Mouse (Mus musculus): ENCODE results near the gene Rnf222. TPM values are rescaled to one million over a fixed set of nuclear protein-coding genes. Genes with fewer than 3 reads are reported as not detected.
"Not testable (repeated sequence)": the region's sequence is repeated elsewhere in the genome, so short reads cannot be mapped to it uniquely, and the experiment has no call there.

Rnf222 gene
- total RNA-seq, 2 experiments from 2014 or later = not detected

DNA sequence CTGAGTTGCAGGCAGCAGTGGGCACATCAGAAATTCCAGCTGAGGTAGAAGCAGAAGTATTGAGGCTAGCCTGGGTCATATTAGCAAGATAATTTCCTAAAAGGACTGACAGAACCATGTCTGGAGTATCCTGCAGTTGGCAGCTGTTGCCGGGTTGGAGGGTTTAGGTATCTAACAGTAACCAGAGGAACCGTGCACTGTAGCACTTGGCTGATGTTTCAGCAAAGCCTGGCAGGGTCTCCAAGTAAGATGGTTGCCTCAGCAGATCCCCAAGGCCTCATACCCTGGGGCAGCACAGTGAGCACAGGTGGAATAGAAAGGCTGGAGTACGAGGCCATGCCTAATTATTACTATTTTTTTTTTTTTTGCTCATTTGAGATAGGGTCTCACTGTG, 16.8 kb downstream of the Rnf222 start:
- ATAC-seq (replicated peaks; ENCODE audit: low FRiP score, low TSS enrichment, poor library complexity, severe bottlenecking) = no peak

DNA sequence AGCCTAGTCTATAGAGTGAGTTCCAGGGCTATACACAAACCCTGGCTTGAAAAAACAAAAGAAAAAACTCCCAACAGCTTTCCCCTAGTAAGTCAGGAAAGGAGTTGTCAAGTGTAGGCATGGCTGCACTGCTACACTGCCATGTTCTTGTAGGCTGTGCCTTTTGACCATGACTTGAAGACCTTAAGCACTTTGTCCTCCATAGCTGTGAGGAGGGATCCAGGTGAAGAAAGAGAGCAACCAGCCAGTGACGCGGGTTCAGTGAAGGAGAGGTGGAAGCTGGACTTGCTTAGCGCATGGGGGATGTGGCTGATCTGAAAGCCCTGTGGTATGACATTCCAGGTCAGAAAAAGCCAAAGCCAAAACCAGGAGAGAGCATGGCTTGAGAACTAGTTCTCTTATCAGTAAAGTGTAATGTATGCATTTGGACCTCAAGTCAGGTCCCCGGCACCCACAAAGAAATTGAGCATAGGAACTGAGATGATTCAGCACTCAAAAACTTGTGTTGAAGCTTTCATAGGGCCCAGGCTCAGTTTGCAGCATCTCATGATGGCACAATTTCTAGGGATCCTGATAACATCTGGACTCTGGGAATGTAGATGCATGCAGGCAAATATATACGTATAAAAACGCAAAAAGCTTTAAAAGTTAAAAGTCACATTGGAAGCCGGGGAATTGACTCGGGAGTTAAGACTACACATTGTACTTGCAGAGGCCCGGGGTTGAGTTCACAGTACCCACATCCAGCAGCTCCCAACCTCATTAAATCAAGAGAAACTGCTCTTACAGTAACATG, 17.5 kb downstream of the Rnf222 start:
- no peak for ATAC-seq (replicated peaks; ENCODE audit: low FRiP score, low TSS enrichment, poor library complexity, severe bottlenecking)

DNA sequence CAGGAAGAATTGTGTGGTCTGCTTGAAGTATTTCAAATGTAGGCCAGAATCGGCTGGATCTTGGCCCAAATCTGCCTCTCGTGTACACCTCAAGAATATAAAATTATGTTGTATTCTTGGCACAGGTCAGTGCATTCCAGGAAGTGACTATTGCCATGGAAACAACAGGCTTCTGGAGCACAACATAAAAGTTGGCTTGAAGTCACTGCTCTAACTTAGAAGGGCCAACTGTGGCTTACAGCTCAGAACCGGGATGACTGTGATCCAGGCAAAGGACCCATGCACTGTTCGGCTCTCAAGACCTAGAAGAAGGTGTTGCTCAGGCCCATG, 18.1 kb downstream of the Rnf222 start:
- ATAC-seq (replicated peaks; ENCODE audit: low FRiP score, low TSS enrichment, poor library complexity, severe bottlenecking) = no peak

DNA sequence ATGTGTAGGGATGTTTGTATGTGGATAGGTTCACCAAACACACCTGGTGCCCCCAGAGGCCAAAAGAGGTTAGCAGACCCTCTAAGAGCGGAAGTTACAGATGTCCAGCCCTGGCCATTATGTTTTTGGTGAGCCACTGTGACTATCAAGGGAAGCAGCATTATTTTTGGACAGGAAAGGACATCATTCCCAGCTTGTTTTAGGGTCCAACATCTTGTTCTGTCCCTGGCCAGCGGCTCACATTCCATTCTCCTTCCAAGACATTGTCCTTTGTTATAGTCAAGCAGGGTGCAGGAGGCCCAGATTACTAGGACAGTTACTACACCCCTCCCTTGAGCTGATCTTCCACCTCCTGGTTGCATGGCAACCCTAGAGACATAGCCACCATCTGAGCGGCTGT, 18.9 kb downstream of the Rnf222 start:
- no peak for ATAC-seq (replicated peaks; ENCODE audit: low FRiP score, low TSS enrichment, poor library complexity, severe bottlenecking)

DNA sequence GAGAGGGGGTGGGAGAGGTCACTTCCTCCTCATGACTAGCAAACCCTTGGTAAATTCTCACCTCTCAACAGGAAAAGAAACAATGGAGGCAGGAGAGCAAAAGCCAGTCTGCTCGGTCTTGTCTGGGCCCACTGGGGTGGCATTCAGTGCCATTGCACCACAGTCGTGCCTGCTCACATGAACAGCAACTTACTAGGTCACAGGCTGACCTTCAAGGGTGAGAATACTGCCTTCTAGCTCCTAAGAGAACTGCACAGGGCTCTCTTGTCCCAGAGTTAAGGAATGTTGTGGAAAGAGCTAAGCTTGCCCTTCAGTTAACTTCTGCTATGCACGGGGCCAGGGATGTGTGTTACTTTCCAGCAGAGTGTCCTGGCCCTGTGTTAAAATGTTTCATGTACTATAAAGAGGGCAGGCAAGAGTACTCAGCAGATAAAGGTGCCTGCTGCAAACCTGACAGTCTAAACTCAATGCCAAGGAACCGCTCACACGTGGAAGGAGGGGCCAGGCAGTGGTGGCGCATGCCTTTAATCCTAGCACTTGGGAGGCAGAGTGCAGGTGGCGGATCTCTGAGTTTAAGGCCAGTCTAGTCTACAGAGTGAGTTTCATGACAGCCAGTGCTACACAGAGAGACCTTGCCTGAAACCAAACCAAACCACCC, 20.6 kb downstream of the Rnf222 start:
- ATAC-seq (replicated peaks; ENCODE audit: low FRiP score, low TSS enrichment, poor library complexity, severe bottlenecking) = no peak

DNA sequence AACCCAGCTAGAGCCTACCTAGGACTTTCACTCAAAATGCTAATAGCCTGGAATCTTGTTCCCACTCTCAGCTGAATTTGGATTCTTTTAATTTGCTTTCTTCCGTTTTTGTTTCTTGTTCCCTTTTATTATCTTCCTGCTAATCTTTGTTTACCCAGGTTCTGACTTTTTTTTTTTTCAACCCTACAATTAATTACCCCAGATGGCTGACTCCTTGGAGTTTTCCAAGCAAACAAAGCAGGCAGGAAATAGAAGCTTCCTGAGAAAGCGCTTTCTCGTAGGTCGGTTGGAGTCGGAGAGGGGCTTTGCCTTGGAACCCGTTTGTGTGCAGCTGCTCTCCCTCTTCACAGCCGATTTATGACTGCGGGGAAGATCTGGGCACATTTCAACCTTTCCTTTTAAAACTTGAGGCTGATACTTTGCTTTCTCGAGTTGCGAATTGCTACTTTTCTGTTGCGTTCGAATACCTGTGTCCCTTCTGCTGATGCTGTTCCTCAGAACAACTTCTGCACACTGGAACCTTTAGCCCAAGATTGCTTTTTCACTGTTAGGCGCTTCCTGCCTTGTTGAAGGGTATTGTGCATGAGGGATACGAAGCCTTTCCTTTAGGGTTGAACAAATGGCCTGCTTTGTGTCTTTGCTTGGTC, 23.3 kb downstream of the Rnf222 start:
- no peak for ATAC-seq (replicated peaks; ENCODE audit: low FRiP score, low TSS enrichment, poor library complexity, severe bottlenecking)

DNA sequence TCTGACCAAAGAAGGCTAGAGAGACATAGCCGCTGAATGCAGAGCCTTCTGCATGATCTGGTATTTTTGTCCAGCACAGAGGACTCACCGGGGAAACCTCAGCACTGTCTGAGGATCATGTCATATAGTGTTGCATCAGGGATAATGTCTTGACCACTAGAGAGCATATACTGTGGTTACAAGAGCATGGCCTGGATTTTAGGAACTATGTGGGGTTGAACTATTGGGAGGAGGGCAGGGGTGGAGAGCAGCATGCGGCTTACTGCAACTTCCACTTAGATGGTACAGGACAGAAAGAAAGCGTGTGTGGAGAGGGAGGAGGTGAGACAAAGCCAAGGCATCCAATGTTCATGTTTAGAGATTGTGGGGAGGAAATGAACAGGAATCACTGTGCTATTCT, 26.2 kb downstream of the Rnf222 start:
- no peak for ATAC-seq (replicated peaks; ENCODE audit: low FRiP score, low TSS enrichment, poor library complexity, severe bottlenecking)

DNA sequence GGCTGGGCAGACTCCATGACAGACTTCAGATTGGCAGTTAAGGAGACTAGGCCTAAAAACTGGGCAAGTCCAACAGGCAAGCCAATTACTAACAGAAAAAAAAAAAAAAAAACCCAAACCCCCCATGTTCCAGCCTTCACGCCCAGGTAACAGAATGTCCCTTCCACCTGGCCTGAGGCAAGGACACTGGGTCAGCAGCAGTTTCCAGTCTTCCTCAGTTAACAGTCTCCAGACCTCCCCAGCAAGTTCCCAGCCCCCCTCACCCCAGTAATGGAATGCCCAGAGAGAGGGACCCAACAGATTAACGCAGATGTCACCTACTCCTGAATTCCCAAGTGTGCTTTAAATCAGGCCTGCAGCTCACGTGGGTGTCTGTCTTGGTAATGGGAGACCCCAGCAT, 34.8 kb downstream of the Rnf222 start:
- no peak for ATAC-seq (replicated peaks; ENCODE audit: low FRiP score, low TSS enrichment, poor library complexity, severe bottlenecking)

DNA sequence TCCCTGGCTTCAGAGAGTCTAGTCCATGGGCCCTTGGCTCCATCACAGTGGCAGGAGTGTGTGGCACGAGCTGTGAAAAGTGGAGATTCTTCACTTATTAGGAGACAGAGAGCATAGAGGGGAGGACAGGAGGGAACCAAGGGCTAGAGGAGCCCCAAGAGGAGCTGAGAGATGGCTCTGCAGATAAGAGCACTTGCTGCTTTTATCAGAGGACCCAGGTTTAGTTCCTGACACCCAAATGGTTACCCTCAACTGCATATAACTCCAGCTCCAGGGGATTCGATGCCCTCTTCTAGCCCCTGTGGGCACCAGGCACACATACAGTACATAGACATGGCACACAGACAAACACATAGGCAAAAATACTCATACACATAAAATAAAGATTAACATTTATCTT, 36.4 kb downstream of the Rnf222 start:
- no peak for ATAC-seq (replicated peaks; ENCODE audit: low FRiP score, low TSS enrichment, poor library complexity, severe bottlenecking)

DNA sequence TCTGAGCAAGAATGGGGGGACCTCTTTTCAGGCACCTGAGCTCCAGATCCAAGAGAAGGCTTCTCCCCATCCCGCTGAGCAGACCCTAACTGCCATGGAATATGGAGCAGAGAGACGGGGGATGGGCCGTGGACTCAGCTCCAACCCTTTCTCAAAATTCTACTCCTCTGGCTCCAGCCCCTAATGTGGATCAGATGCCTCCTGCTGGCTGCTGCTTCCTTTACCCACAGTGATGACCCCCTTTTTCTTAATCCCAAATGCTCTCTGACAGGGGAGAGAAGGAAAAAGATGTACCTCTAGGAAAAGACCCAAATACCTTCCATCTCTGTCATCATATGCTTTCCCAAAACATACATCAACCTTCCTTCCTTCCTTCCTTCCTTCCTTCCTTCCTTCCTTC, 38.6 kb downstream of the Rnf222 start, which contains the start of gene Odf4:
TSS of gene Odf4 (minus strand) at position 101 of the 400 bp plus-strand sequence.
- ATAC-seq (replicated peaks; ENCODE audit: low FRiP score, low TSS enrichment, poor library complexity, severe bottlenecking) = no peak

DNA sequence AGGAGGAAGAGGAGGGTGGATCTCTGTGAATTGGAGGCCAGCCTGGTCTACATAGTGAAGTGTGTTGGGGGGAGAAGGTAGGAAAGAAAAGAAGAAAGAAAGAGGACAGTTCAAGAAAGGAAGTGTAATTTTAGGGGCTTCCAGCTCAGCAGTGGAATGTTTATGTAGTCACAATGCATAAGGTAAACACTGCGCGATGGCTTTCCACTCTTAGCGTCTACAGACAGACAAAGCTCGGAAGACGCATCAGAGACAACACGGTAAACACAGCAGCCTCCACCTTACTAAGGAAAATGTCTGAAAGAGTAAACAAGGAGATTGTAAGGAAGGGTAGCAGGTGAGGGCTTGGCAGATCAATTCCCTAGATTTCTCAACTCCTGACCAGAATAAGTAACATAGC, 41.6 kb downstream of the Rnf222 start:
- ATAC-seq (replicated peaks; ENCODE audit: low FRiP score, low TSS enrichment, poor library complexity, severe bottlenecking) = no peak

DNA sequence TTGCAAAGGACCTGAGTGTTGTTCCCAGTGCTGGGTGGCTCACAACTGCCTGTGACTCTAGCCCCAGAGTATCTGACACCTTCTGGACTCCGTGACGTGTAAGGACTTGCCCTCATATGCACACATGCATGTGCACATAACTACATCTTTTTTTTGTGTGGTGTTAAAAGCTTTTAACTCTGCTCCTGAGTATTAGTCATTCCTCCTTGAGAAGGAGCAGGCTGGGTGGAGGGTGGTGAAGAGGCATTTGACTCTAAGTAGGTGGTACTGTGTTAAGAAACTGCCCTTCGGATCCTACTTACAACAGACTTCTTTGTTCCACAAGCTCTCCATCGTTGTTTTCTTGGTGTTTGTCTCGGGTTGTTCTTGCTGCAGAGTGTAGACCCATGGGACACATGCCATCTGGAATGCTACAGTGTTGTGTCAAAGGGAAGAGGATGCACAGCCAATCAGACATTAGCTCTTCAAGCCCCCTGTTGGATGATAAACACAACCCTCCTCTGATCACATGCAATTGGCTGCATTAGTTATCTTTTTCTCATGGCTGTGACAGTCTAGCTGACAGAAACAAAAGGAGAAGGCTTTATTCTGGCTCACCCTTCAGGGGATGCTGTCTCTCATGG, 45.6 kb downstream of the Rnf222 start:
- ATAC-seq (replicated peaks; ENCODE audit: low FRiP score, low TSS enrichment, poor library complexity, severe bottlenecking) = no peak

DNA sequence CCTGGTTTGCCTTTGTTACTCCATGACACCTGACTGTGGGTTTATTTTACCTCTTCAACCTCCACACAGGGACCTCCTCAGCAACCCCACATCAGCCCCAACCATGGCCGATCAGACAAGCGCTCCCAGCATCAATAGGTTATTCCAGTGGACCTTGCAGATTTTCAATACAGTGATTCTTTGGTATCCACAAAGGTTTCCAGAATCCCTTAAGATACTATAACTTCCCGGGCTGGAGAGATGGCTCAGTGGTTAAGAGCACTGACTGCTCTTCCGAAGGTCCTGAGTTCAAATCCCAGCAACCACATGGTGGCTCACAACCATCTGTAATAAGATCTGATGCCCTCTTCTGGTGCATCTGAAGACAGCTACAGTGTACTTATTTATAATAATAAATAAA, 48.6 kb downstream of the Rnf222 start:
- not testable (repeated sequence) for ATAC-seq (replicated peaks; ENCODE audit: low FRiP score, low TSS enrichment, poor library complexity, severe bottlenecking)

DNA sequence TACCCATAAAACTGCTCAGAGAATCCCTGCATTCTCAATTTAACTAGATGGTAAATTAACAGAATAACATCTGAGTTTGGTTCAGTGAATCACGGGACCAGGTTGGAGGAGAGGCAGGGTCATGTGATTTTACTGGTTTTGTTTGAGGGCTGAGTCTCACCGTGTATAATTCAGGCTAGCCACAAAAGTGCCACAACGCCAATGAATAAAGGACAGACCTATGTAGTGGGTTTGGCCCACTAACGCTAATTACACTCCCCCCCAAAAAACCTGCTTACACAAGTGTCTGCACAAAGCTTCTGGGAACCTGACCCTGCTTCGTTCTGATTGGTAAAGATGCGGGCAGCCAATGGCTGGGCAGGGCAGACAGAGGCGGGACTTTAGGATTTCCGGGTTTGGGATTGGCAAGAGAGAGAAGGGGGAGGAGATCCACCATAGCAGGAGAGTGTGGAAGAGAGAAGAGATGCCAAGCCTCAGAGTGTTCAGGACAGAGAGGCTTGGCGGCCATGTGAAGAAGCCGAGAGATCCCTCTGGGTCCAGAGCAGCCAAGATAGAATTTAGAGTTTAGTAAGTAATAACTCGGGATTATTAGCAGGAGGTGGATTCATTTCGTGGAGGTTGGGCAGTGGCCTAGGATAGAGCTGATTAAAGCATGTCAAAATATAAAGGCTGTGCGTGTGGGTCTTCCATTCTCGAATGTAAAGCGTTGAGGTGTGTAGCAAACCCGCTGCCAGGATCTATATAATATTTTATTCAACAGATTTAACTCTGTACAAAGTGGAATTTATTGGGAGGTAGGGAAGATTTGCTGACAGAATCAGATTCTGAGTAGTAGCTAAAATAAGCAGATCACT, 51.3 kb downstream of the Rnf222 start:
- ATAC-seq (replicated peaks; ENCODE audit: low FRiP score, low TSS enrichment, poor library complexity, severe bottlenecking) = peak; percentile 99

DNA sequence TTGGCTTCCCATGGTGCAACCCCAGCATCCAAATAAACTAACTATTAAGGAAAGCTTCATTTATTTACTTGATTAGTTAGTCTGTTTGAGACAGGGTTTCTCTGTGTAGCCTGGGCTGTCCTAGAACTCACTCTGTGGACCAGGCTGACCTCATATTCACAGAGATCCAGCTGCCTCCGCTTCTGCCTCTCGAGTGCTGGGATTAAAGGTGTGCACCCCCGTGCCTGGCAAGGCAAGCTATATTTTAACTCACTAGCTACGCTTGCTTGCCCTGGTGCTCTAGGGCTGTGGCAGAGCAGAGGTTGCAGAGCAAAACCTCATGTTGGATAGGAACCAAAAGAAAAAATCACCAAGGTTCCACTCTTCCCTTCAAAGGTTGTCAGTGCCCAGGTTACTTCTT, 52.2 kb downstream of the Rnf222 start:
- ATAC-seq (replicated peaks; ENCODE audit: low FRiP score, low TSS enrichment, poor library complexity, severe bottlenecking) = no peak

DNA sequence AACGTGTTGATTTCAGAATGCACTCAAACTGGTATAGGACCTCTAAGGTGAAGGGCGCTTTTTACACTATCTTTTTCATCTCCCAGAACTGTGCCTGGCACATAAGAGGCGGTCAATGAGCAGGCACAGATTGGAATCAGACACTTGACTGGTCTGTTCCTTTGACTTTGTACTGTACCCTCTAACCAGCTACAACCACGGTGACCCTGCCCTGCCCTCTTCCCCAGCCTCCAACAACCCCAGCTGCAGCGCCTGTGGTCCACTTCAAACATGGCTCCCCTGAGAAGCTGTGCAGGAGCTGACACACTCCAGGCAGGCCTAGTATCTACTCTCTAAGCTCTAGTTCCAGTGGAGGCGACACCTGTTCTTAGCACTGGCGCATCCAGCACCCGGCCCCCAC, 54.4 kb downstream of the Rnf222 start:
- ATAC-seq (replicated peaks; ENCODE audit: low FRiP score, low TSS enrichment, poor library complexity, severe bottlenecking) = no peak

DNA sequence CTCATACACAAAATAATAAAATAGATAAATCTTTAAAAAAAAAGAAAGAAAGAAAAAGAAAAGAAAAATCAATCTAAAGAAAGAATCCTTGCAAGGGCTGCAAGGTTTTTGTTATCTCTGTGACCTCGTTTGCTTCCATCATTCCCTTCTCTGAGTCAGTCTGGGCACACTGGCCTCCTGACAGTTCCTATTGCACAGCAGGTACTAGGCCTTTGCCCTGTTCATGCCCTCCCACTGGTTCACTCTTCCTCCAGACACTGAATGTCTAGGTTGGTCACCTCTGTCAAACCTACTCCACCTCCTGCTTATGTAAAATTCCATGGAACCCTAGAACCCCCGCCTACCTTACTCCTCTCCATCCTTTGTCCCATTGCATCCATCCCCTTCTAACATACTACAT, 56.9 kb downstream of the Rnf222 start:
- no peak for ATAC-seq (replicated peaks; ENCODE audit: low FRiP score, low TSS enrichment, poor library complexity, severe bottlenecking)

Measured in megakaryocyte-erythroid progenitor cell, adult 5-6 weeks (primary cell).